Mouse (Mus musculus): ENCODE measurements at regions not wholly inside any gene's neighbourhood (a gene's known extent, or its start where the extent isn't known, plus 50 kb on each side); places are given as distances from the start of the nearest gene placed in this dataset.

DNA sequence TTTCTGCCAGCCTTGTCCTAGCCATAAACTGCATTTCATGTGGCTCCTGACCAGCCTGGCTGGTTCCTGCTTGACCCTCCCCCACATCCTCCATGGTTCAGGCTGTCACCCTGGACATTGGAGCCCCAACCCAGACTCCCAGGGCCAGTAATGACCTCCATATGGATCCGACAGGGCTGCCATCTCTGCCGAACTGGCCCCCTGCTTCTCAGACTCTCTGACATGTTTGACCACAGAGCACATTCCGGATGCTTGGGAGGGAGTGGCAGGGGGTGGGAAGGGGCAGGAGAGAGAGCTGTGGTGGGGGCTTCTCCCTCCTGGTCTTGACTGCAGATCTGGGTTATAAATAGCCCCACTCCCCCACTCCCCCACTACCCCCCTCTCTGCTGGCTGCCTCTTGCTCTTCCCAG is 59.0 kb upstream of the Actrt2 start:
- no peaks in the 10 kb centered on the region for H3K9me3 ChIP-seq (replicated peaks; ENCODE audit: control insufficient read depth, low read length, poor library complexity, severe bottlenecking)
- H3K4me2 ChIP-seq (ENCODE audit: low read length), result no peak overlapping the region
- no peaks in the 10 kb centered on the region for H3K27me3 ChIP-seq (ENCODE audit: control insufficient read depth, insufficient read depth, low read depth, low read length)
- 65% methylated on average over 3 of the region's 3 CpGs for WGBS
- ATAC-seq, result no peak
- no peak overlapping the region for H3K27ac ChIP-seq (ENCODE audit: low read length)
- H3K4me1 ChIP-seq (ENCODE audit: control insufficient read depth, insufficient read depth, low read length), result no peaks in the 10 kb centered on the region
- H3K4me3 ChIP-seq (ENCODE audit: low read depth, low read length), result no peak overlapping the region
- no peak overlapping the region for H3K9ac ChIP-seq (ENCODE audit: low read depth, low read length)
- H3K36me3 ChIP-seq (ENCODE audit: control insufficient read depth, insufficient read depth, low read length), result no peaks in the 10 kb centered on the region

DNA sequence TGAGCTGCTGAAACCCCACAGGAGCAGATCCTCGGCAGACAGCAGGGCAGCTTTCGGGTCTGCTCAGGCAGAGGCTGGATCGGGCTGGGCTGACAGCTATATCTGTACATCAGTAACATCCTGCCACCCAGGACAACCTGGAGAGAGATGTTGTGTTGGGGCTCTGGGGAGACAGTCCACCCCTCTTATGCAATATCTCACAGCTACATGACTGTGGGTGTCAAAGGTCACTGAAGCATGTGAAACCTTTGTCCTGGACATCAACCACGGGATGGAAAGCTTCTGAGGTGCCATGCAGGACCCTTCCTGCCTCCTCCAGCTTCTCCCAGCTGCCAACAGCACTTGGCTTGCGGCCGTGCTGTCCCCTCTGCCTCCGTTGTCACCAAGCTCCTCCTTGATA is 60.3 kb upstream of the Actrt2 start:
- H3K4me3 ChIP-seq (ENCODE audit: low read depth, low read length), result no peak overlapping the region
- no peaks in the 10 kb centered on the region for H3K27me3 ChIP-seq (ENCODE audit: control insufficient read depth, insufficient read depth, low read depth, low read length)
- ATAC-seq, result no peak
- WGBS, result 73% methylated on average over 7 of the region's 7 CpGs
- H3K4me2 ChIP-seq (ENCODE audit: low read length), result no peak overlapping the region
- H3K36me3 ChIP-seq (ENCODE audit: control insufficient read depth, insufficient read depth, low read length), result no peaks in the 10 kb centered on the region
- no peak overlapping the region for H3K9ac ChIP-seq (ENCODE audit: low read depth, low read length)
- H3K9me3 ChIP-seq (replicated peaks; ENCODE audit: control insufficient read depth, low read length, poor library complexity, severe bottlenecking), result no peaks in the 10 kb centered on the region
- H3K27ac ChIP-seq (ENCODE audit: low read length), result no peak overlapping the region
- H3K4me1 ChIP-seq (ENCODE audit: control insufficient read depth, insufficient read depth, low read length), result no peaks in the 10 kb centered on the region

DNA sequence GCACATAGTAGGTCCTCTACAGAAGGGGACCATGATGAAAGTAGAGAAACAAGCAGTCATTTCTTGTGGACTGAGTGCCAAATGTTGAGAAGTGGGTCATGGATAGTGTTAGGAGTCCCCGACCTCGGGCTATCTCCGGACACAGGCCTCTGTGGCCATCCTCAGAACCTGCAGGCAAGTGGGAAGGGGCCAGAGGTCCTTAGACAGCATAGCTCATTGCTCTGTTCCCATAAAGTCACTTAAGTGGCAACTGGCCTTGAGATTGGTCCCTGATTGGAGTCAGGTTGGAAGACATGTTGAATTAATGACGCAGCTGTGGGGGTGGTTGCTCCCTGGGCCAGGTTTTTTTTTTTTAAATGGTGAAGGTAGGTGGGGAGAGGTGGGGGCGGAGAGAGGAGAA is 63.0 kb upstream of the Actrt2 start:
- Histone ChIP-seq H3K36me3 (ENCODE audit: control insufficient read depth, insufficient read depth, low read length) (no peaks in the 10 kb centered on the region), H3K27ac (ENCODE audit: low read length) (no peak overlapping the region), H3K4me1 (ENCODE audit: control insufficient read depth, insufficient read depth, low read length) (no peaks in the 10 kb centered on the region), H3K4me2 (ENCODE audit: low read length) (no peak overlapping the region), H3K9me3 (replicated peaks; ENCODE audit: control insufficient read depth, low read length, poor library complexity, severe bottlenecking) (no peaks in the 10 kb centered on the region), H3K27me3 (ENCODE audit: control insufficient read depth, insufficient read depth, low read depth, low read length) (no peaks in the 10 kb centered on the region), H3K9ac (ENCODE audit: low read depth, low read length) (no peak overlapping the region), H3K4me3 (ENCODE audit: low read depth, low read length) (no peak overlapping the region)
- no peak for ATAC-seq
- WGBS, result 95% methylated on average over 5 of the region's 5 CpGs

DNA sequence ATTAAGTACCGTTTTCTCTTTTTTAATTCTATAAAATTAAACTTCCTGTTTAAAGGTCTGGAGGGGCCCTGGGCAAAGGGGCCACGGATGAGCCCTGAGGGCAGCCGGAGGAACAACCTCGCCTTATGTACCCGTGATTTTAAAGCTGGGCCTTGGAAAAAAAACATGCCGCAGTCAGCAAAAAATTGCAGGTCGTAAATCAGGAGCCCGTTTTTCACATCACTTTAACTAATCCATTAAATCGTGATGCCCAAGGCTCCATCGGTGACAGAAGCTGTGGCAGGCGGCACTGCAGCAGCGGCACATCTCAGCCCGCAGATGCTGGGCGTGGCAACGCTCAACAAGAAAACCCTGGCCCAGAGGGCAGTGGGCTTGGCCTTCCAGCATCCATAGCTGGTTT is 63.7 kb upstream of the Actrt2 start:
- Histone ChIP-seq H3K27ac (ENCODE audit: low read length) (no peak overlapping the region), H3K9me3 (replicated peaks; ENCODE audit: control insufficient read depth, low read length, poor library complexity, severe bottlenecking) (no peaks in the 10 kb centered on the region), H3K4me1 (ENCODE audit: control insufficient read depth, insufficient read depth, low read length) (no peaks in the 10 kb centered on the region), H3K4me3 (ENCODE audit: low read depth, low read length) (no peak overlapping the region), H3K27me3 (ENCODE audit: control insufficient read depth, insufficient read depth, low read depth, low read length) (no peaks in the 10 kb centered on the region), H3K4me2 (ENCODE audit: low read length) (no peak overlapping the region), H3K9ac (ENCODE audit: low read depth, low read length) (no peak overlapping the region), H3K36me3 (ENCODE audit: control insufficient read depth, insufficient read depth, low read length) (no peaks in the 10 kb centered on the region)
- WGBS, result 72% methylated on average over 15 of the region's 15 CpGs
- ATAC-seq, result no peak

DNA sequence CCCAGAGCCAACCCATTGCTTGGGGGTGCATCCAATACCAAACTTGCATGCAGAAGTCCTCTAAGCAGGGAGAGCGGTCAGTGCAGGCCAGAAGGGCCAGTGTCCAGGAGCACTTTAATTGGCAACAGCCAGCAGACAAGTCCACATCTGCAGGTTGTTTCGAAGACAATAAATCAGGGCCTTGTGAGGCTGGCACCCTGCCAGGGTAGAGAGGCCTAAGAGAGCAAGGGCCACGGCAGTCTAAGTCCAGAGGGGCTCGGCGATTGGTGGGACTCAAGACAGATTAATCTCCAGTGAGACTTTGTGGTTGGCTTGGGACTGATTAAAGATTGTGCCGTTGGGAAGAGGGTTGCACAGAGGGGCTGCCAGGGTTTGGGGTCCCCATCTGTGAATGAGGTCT is 68.4 kb upstream of the Actrt2 start:
- Histone ChIP-seq H3K27ac (ENCODE audit: low read length) (no peak overlapping the region), H3K36me3 (ENCODE audit: control insufficient read depth, insufficient read depth, low read length) (no peaks in the 10 kb centered on the region), H3K4me1 (ENCODE audit: control insufficient read depth, insufficient read depth, low read length) (no peaks in the 10 kb centered on the region), H3K27me3 (ENCODE audit: control insufficient read depth, insufficient read depth, low read depth, low read length) (no peaks in the 10 kb centered on the region), H3K9ac (ENCODE audit: low read depth, low read length) (no peak overlapping the region), H3K4me2 (ENCODE audit: low read length) (no peak overlapping the region), H3K4me3 (ENCODE audit: low read depth, low read length) (no peak overlapping the region), H3K9me3 (replicated peaks; ENCODE audit: control insufficient read depth, low read length, poor library complexity, severe bottlenecking) (no peaks in the 10 kb centered on the region)
- 58% methylated on average over 6 of the region's 6 CpGs for WGBS
- no peak for ATAC-seq

DNA sequence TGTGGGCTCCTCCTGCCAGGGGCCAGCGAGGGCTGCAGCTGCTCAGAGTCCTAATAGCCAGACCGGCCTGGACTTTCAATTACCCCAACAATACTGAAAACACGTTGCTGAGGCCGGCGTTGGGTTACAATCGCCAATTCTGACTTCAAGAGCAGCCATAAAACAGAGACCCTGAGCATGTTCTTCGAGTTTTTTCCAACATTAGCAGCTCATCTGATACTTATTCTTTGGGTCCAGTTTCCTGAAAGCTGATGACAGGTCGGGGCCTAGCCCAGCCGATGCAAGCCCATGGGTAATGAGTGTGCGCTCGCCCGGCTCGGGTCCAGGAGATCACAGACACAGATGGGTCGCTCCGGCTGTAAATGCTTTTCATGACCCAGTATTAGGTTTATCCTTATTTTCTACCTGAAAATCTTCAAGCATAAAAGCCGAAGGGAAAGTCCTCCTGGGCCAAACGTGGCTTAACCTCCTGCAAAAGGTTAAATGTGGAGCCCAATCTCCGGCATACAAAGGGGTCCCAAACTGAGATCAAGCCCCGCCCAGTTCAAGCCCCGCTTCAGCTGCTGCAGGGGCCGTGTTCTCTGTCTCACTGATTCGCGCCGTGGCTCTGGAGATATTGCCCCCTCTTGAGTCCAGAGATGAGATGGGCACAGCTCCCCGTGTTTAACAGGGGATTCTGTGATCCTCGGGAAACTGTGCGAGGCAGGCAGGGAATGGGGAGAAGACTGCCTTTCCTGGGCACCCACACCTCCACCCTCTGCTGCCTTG is 73.6 kb upstream of the Actrt2 start:
- H3K36me3 ChIP-seq (ENCODE audit: control insufficient read depth, insufficient read depth, low read length), result no peaks in the 10 kb centered on the region
- H3K27ac ChIP-seq (ENCODE audit: low read length), result no peak overlapping the region
- H3K9ac ChIP-seq (ENCODE audit: low read depth, low read length), result 0 out of 2 replicates have a peak overlapping the region, but pooled peaks have one; percentile 23
- no peaks in the 10 kb centered on the region for H3K4me1 ChIP-seq (ENCODE audit: control insufficient read depth, insufficient read depth, low read length)
- H3K4me3 ChIP-seq (ENCODE audit: low read depth, low read length), result no peak overlapping the region
- no peak for ATAC-seq
- H3K4me2 ChIP-seq (ENCODE audit: low read length), result no peak overlapping the region
- H3K9me3 ChIP-seq (replicated peaks; ENCODE audit: control insufficient read depth, low read length, poor library complexity, severe bottlenecking), result no peaks in the 10 kb centered on the region
- WGBS, result 51% methylated on average over 27 of the region's 27 CpGs
- no peaks in the 10 kb centered on the region for H3K27me3 ChIP-seq (ENCODE audit: control insufficient read depth, insufficient read depth, low read depth, low read length)

DNA sequence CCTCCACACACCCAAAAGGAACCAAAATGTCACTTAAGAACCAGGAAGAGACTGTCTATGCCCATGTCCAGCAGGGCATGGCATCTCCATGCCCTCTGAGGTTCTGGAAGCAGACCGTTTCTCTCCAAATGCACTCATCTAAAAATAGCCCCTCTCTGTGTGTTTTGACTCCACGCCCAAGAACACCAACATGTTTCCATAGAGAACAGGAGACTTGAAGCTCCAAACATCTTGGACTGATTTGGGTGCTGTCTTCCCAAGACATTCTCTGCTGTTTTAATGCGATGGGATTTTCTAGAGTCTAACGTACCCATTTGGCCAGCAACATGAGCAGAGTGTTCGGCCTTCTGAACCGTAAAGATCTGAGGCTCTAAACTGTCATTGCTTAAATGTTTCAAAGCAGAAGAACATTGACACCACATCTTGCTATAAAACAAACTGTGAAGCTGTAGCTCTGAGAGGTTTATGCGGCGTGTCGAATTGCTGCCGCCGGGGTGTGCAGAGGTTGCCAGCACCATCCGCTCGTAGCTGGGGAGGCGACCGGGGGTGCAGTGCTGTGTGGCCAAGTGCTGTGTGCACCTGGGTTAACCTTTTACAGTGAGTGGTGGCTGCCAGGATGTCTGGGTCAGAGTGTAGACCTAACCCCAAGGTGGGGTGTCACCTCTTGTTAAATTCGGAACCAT is 78.8 kb upstream of the Actrt2 start:
- no peak for ATAC-seq
- no peaks in the 10 kb centered on the region for H3K4me1 ChIP-seq (ENCODE audit: control insufficient read depth, insufficient read depth, low read length)
- no peak overlapping the region for H3K27ac ChIP-seq (ENCODE audit: low read length)
- WGBS, result 86% methylated on average over 16 of the region's 16 CpGs
- no peaks in the 10 kb centered on the region for H3K27me3 ChIP-seq (ENCODE audit: control insufficient read depth, insufficient read depth, low read depth, low read length)
- H3K36me3 ChIP-seq (ENCODE audit: control insufficient read depth, insufficient read depth, low read length), result no peaks in the 10 kb centered on the region
- H3K4me3 ChIP-seq (ENCODE audit: low read depth, low read length), result no peak overlapping the region
- H3K9ac ChIP-seq (ENCODE audit: low read depth, low read length), result no peak overlapping the region
- H3K9me3 ChIP-seq (replicated peaks; ENCODE audit: control insufficient read depth, low read length, poor library complexity, severe bottlenecking), result no peaks in the 10 kb centered on the region
- no peak overlapping the region for H3K4me2 ChIP-seq (ENCODE audit: low read length)

DNA sequence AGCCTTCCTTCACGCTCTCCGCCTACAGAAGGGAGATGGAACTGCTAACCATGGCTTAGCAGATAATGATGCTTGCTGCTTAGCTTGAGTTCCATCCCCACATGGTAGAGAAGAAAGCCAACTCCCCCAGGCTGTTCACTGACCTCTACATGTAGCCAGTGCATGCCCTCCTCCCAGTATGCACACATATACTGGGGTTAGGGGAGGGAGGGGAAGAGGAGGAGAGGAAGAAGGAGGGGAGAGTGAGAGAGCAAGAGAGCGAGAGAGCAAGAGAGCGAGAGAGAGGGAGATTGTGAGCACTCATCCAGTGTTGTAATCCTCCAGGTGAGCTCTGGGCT is 79.3 kb upstream of the Actrt2 start:
- no peaks in the 10 kb centered on the region for H3K36me3 ChIP-seq (ENCODE audit: control insufficient read depth, insufficient read depth, low read length)
- H3K9ac ChIP-seq (ENCODE audit: low read depth, low read length), result no peak overlapping the region
- H3K27ac ChIP-seq (ENCODE audit: low read length), result no peak overlapping the region
- no peak overlapping the region for H3K4me2 ChIP-seq (ENCODE audit: low read length)
- no peaks in the 10 kb centered on the region for H3K9me3 ChIP-seq (replicated peaks; ENCODE audit: control insufficient read depth, low read length, poor library complexity, severe bottlenecking)
- H3K4me1 ChIP-seq (ENCODE audit: control insufficient read depth, insufficient read depth, low read length), result no peaks in the 10 kb centered on the region
- no peak for ATAC-seq
- no peak overlapping the region for H3K4me3 ChIP-seq (ENCODE audit: low read depth, low read length)
- 82% methylated on average over 4 of the region's 4 CpGs for WGBS
- H3K27me3 ChIP-seq (ENCODE audit: control insufficient read depth, insufficient read depth, low read depth, low read length), result no peaks in the 10 kb centered on the region

DNA sequence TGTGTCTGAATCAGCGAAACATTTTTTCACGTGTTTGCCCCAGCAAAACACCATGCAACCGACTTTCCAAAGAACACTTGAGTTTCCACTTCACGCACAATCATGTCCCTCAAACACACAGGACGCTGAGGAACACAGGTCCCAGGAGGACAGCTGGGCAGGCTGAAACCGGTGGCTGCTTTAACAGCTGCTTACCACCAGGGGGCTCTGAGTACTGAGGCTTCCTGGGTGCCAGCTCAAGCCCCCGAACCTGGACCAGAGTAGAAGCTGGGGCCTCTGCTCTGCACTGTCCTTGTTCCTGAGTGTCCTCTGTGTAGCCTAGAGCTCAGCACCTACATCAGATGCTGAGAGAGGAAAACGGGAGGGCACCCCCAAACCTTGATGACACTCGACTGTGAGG is 81.5 kb upstream of the Actrt2 start:
- H3K4me2 ChIP-seq (ENCODE audit: low read length), result no peak overlapping the region
- no peaks in the 10 kb centered on the region for H3K4me1 ChIP-seq (ENCODE audit: control insufficient read depth, insufficient read depth, low read length)
- no peak overlapping the region for H3K27ac ChIP-seq (ENCODE audit: low read length)
- no peaks in the 10 kb centered on the region for H3K36me3 ChIP-seq (ENCODE audit: control insufficient read depth, insufficient read depth, low read length)
- H3K4me3 ChIP-seq (ENCODE audit: low read depth, low read length), result no peak overlapping the region
- 43% methylated on average over 9 of the region's 9 CpGs for WGBS
- no peaks in the 10 kb centered on the region for H3K9me3 ChIP-seq (replicated peaks; ENCODE audit: control insufficient read depth, low read length, poor library complexity, severe bottlenecking)
- no peak for ATAC-seq
- no peaks in the 10 kb centered on the region for H3K27me3 ChIP-seq (ENCODE audit: control insufficient read depth, insufficient read depth, low read depth, low read length)
- no peak overlapping the region for H3K9ac ChIP-seq (ENCODE audit: low read depth, low read length)

Measured in midbrain, embryonic 16.5 days (tissue).